Mouse (Mus musculus): ENCODE data around the gene Ptpre. TPM values are rescaled to one million over a fixed set of nuclear protein-coding genes. Genes with fewer than 3 reads are reported as not detected.

Gene Ptpre
- total and polyA plus RNA-seq, 3 experiments = 2.3 to 6.9 (median 3.7) TPM

DNA sequence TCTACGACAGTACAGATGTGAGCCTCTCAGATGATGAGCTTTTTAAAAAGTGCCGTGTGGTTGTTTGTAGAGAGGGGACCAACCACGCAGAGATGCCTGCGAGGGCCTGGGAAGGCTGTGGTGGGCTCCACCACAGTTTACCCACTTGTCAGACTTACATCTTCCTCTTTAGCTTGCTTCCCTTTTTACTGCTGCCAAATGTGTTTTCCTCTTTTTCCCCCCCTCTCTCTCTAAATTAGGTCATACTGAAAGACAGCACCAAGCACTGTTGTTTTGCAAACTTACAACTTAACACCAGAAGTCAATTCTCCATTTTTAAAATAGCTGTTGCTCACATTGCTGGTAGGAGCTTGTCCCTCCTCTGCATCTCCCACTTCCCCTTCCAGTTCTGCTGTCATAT, 117.8 kb downstream of the Ptpre start:
- Histone ChIP-seq H3K9ac (ENCODE audit: insufficient read depth, low read depth) (no peak overlapping the region), H3K27ac (ENCODE audit: insufficient read depth, low read depth) (0 out of 2 replicates have a peak overlapping the region, but pooled peaks have one; percentile 31), H3K36me3 (replicated peaks in 1 of 2; ENCODE audit: control insufficient read depth in 1 of 2, insufficient read depth in 1 of 2, low read length in 1 of 2) (peaks cover 23 to 41% of the 10 kb centered on the region in 2 experiments), H3K4me3 (replicated peaks in 1 of 3; ENCODE audit: low read depth in 2 of 3, low read length in 2 of 3, poor library complexity in 1 of 3) (no peak overlapping the region), H3K4me1 (ENCODE audit: control insufficient read depth in 1 of 2, insufficient read depth in 2 of 2) (peaks cover 7 to 65% of the 10 kb centered on the region in 2 experiments; a peak in 3 of 4 replicates), H3K4me2 (ENCODE audit: insufficient read depth, low read depth, poor library complexity, severe bottlenecking) (no peak overlapping the region), H3K79me2 (replicated peaks; ENCODE audit: control insufficient read depth, extremely low read depth, insufficient read depth, poor library complexity, severe bottlenecking) (no peaks in the 10 kb centered on the region), H3K9me3 (replicated peaks; ENCODE audit: low read length) (no peaks in the 10 kb centered on the region), H3K27me3 (replicated peaks) (no peaks in the 10 kb centered on the region)
- DNase-seq (ENCODE audit: extremely low read depth) = no peak
- dilution Hi-C loops (cut with MboI; ENCODE audit: extremely low pct_ligation_motif_present, extremely low pct_unique_long_range_greater_than_20kb, low sequenced_read_pairs) = no loop called here
- in situ Hi-C loops (cut with MboI; ENCODE audit: low pct_ligation_motif_present, low pct_unique_long_range_greater_than_20kb, low sequenced_read_pairs) = no loop called here
- no peak for TF ChIP-seq POLR2A (IDR thresholded peaks at IDR 0.05; ENCODE audit: low read depth, low read length)
- TF ChIP-seq ETS1 (conservative IDR thresholded peaks at IDR 0.05; ENCODE audit: low read depth, low read length) = 0 out of 2 replicates have a peak, but pooled peaks have one; percentile 21
- no peak for TF ChIP-seq RAD21 (IDR thresholded peaks at IDR 0.05; ENCODE audit: low read depth, low read length)
- TF ChIP-seq EP300 (IDR thresholded peaks at IDR 0.05; ENCODE audit: low read length) = peak; percentile 9; the same call in 1 of the 2 replicates
- no peak for TF ChIP-seq JUND (conservative IDR thresholded peaks at IDR 0.05; ENCODE audit: low read depth, low read length)
- peak; percentile 32; the same call in 1 of the 2 replicates for TF ChIP-seq IRF4 (IDR thresholded peaks at IDR 0.05; ENCODE audit: low read depth, low read length)

DNA sequence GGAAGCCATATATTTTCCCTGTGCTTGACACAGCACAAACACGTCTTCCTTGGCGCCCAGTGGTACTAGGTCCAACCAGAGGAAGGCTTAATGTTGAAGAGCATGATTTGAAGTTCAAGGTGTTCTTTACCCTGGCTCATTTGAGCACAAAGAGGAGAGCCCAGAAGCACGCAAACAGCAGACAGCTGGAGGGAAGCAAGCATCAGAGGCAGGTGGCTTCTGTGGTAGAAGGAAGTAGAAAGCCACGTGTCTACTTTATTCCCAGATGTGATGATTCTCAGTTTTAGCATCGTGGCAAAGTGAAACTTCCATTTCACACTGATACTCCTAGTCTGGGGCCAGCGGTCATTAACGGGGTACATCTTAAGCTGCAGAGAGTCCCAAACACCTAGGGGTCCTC, 120.9 kb downstream of the Ptpre start:
- Histone ChIP-seq H3K4me1 (ENCODE audit: control insufficient read depth in 1 of 2, insufficient read depth in 2 of 2) (peaks cover 7 to 56% of the 10 kb centered on the region in 2 experiments; a peak in 3 of 4 replicates), H3K4me3 (replicated peaks in 1 of 3; ENCODE audit: low read depth in 2 of 3, low read length in 2 of 3, poor library complexity in 1 of 3) (no peak overlapping the region), H3K4me2 (ENCODE audit: insufficient read depth, low read depth, poor library complexity, severe bottlenecking) (no peak overlapping the region), H3K9me3 (replicated peaks; ENCODE audit: low read length) (no peaks in the 10 kb centered on the region), H3K79me2 (replicated peaks; ENCODE audit: control insufficient read depth, extremely low read depth, insufficient read depth, poor library complexity, severe bottlenecking) (no peaks in the 10 kb centered on the region), H3K36me3 (replicated peaks in 1 of 2; ENCODE audit: control insufficient read depth in 1 of 2, insufficient read depth in 1 of 2, low read length in 1 of 2) (peaks cover 23 to 39% of the 10 kb centered on the region in 2 experiments), H3K9ac (ENCODE audit: insufficient read depth, low read depth) (no peak overlapping the region), H3K27ac (ENCODE audit: insufficient read depth, low read depth) (no peak overlapping the region), H3K27me3 (replicated peaks) (no peaks in the 10 kb centered on the region)
- TF ChIP-seq TCF12 (IDR thresholded peaks at IDR 0.05; ENCODE audit: low read depth, low read length) (peak; percentile 49; the same call in 1 of the 2 replicates), POLR2A (IDR thresholded peaks at IDR 0.05; ENCODE audit: low read depth, low read length) (no peak), POLR2AphosphoS2 (IDR thresholded peaks at IDR 0.05; ENCODE audit: low read depth, low read length) (no peak), BHLHE40 (IDR thresholded peaks at IDR 0.05; ENCODE audit: low read depth, low read length) (no peak), MAX (IDR thresholded peaks at IDR 0.05; ENCODE audit: low read length) (peak; percentile 79), NELFE (IDR thresholded peaks at IDR 0.05; ENCODE audit: low read depth, low read length) (no peak), MYC (IDR thresholded peaks at IDR 0.05; ENCODE audit: low read depth, low read length) (0 out of 2 replicates have a peak, but pooled peaks have one; percentile 37), ETS1 (conservative IDR thresholded peaks at IDR 0.05; ENCODE audit: low read depth, low read length) (0 out of 2 replicates have a peak, but pooled peaks have one; percentile 15), UBTF (IDR thresholded peaks at IDR 0.05; ENCODE audit: low read depth, low read length) (no peak), MEF2A (IDR thresholded peaks at IDR 0.05; ENCODE audit: borderline replicate concordance, low read depth, low read length) (no peak), EP300 (IDR thresholded peaks at IDR 0.05; ENCODE audit: low read length) (0 out of 2 replicates have a peak, but pooled peaks have one; percentile 20)
- dilution Hi-C loops (cut with MboI; ENCODE audit: extremely low pct_ligation_motif_present, extremely low pct_unique_long_range_greater_than_20kb, low sequenced_read_pairs) (no loop called here), in situ Hi-C loops (cut with MboI; ENCODE audit: low pct_ligation_motif_present, low pct_unique_long_range_greater_than_20kb, low sequenced_read_pairs) (no loop called here)
- no peak for DNase-seq (ENCODE audit: extremely low read depth)
